In the genomic region with DNA sequence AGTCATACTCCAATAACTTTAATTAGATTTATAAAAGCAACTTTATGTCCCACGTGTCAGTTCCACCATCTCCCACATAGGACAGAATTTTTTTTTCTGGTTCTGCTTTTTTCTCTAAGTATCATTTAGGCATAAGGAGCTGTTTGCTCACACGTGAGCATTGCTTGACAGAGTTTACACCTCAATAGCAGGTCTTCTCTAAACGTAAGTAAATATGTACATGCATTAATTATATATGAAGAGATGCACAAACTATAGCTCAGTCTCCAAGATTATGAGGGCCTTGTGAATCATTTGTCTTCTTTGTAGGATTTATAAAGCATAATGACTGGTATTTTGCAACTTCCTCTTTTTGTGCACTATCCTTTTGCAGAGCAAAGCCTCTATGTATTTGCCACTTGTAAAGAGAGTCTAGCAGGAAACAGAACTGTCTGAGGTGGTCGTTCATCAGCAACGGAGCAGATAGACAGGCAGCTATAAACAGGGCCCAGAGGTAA, we compare ENCODE assay signal across 8 mouse cellular contexts. TPM values are rescaled to one million over a fixed set of nuclear protein-coding genes. Genes with fewer than 3 reads are reported as not detected.
DNase-seq lines count a peak whose midpoint lies in the region; ATAC-seq and TF ChIP-seq lines count a peak whose summit lies in the region.

Gene Mbnl1 (plus strand): TSS at position 150 of the 497 bp plus-strand sequence.

- peaks cover 8 to 15% of the 10 kb centered on the region in 2 experiments for H3K4me1 ChIP-seq in MEL (ENCODE audit: control insufficient read depth in 1 of 2, insufficient read depth in 2 of 2, low read length in 2 of 2)
- no peaks in the 10 kb centered on the region for H3K4me1 ChIP-seq in limb, embryonic 12.5 days (replicated peaks)
- H3K4me1 ChIP-seq in neural tube, embryonic 12.5 days, result no peaks in the 10 kb centered on the region

- peak; percentile 26; the same call in 1 of the 2 replicates for ATAC-seq in erythroid progenitor cell, adult 5-6 weeks (replicated peaks; ENCODE audit: low FRiP score, poor library complexity, severe bottlenecking)
- ATAC-seq in limb, embryonic 12.5 days (ENCODE audit: insufficient number of reproducible peaks, insufficient read depth, low FRiP score, low TSS enrichment, low read depth), result no peak
- ATAC-seq in neural tube, embryonic 12.5 days (ENCODE audit: low FRiP score, low read depth), result no peak
- ATAC-seq in frontal cortex, adult (ENCODE audit: low TSS enrichment), result no peak

- peak within 1 kb of the TSS; percentile 57 to 63 for H3K4me3 ChIP-seq in MEL (ENCODE audit: control insufficient read depth in 1 of 2, insufficient read depth in 1 of 2, low read depth in 2 of 2, low read length in 2 of 2)
- no peak within 1 kb of the TSS for H3K4me3 ChIP-seq in limb, embryonic 12.5 days (replicated peaks)
- H3K4me3 ChIP-seq in neural tube, embryonic 12.5 days, result no peak within 1 kb of the TSS

- peak within 1 kb of the TSS; percentile 100 for H3K27ac ChIP-seq in MEL (ENCODE audit: control insufficient read depth, low read depth, low read length)
- no peak within 1 kb of the TSS for H3K27ac ChIP-seq in limb, embryonic 12.5 days
- no peak within 1 kb of the TSS for H3K27ac ChIP-seq in neural tube, embryonic 12.5 days

- peak; percentile 59 for DNase-seq in CD4-positive helper T cell, adult 2 months (ENCODE audit: low read depth, low spot score)
- peak; percentile 93 for DNase-seq in MEL (ENCODE audit: low read depth, low spot score)
- no peak for DNase-seq in heart, postnatal 25 days (ENCODE audit: low spot score)
- DNase-seq in spleen, postnatal 4 days (ENCODE audit: low spot score in 2 of 2), result no peak

- H3K79me2 ChIP-seq in MEL (ENCODE audit: control insufficient read depth, insufficient read depth, low read length, poor library complexity), result peaks cover 26% of the 10 kb centered on the region

- peak in 1 of 2 experiments; percentile 82; a peak in 2 of 4 replicates for TF ChIP-seq POLR2A in MEL (IDR thresholded peaks at IDR 0.05; ENCODE audit: control insufficient read depth in 1 of 2, insufficient read depth in 1 of 2, low read depth in 1 of 2, low read length in 2 of 2, poor library complexity in 1 of 2)

- H3K27me3 ChIP-seq in MEL (ENCODE audit: control insufficient read depth in 1 of 2, insufficient read depth in 2 of 2, low read length in 2 of 2), result no peaks in the 10 kb centered on the region
- H3K27me3 ChIP-seq in limb, embryonic 12.5 days, result no peaks in the 10 kb centered on the region
- no peaks in the 10 kb centered on the region for H3K27me3 ChIP-seq in neural tube, embryonic 12.5 days (replicated peaks)

- peaks cover 0 to 30% of the 10 kb centered on the region in 2 experiments; a peak in 3 of 4 replicates for H3K36me3 ChIP-seq in MEL (ENCODE audit: control insufficient read depth in 1 of 2, insufficient read depth in 2 of 2, low read length in 2 of 2)
- no peaks in the 10 kb centered on the region for H3K36me3 ChIP-seq in limb, embryonic 12.5 days
- no peaks in the 10 kb centered on the region for H3K36me3 ChIP-seq in neural tube, embryonic 12.5 days

- peak; percentile 47 to 59; a peak in 3 of 4 replicates for TF ChIP-seq EP300 in MEL (IDR thresholded peaks at IDR 0.05; ENCODE audit: low read depth in 1 of 2, low read length in 2 of 2)

- TF ChIP-seq CTCF in MEL (IDR thresholded peaks at IDR 0.05 in 2 of 3, conservative IDR thresholded peaks at IDR 0.05 in 1 of 3; ENCODE audit: control insufficient read depth in 1 of 3, insufficient read depth in 1 of 3, low read depth in 2 of 3, low read length in 3 of 3, poor library complexity in 1 of 3, severe bottlenecking in 1 of 3), result no peak

- no peaks in the 10 kb centered on the region for H3K9me3 ChIP-seq in MEL (replicated peaks; ENCODE audit: insufficient read depth, low read length)
- no peaks in the 10 kb centered on the region for H3K9me3 ChIP-seq in limb, embryonic 12.5 days
- no peaks in the 10 kb centered on the region for H3K9me3 ChIP-seq in neural tube, embryonic 12.5 days

- intact Hi-C loops in heart, postnatal 25 days (cut with DNase I), result no loop called here

- H3K9ac ChIP-seq in MEL (ENCODE audit: control insufficient read depth, low read depth, low read length, poor library complexity, severe bottlenecking), result peak within 1 kb of the TSS; percentile 78
- H3K9ac ChIP-seq in limb, embryonic 12.5 days (replicated peaks), result no peak within 1 kb of the TSS
- H3K9ac ChIP-seq in neural tube, embryonic 12.5 days, result no peak within 1 kb of the TSS

- no peak; the same call in 1 of the 2 replicates for TF ChIP-seq RAD21 in MEL (IDR thresholded peaks at IDR 0.05; ENCODE audit: low read depth, low read length)

- 71% methylated on average over 5 of the region's 5 CpGs for WGBS in limb, embryonic 12.5 days
- WGBS in neural tube, embryonic 12.5 days, result 77% methylated on average over 5 of the region's 5 CpGs

- H3K4me2 ChIP-seq in limb, embryonic 12.5 days, result no peak within 1 kb of the TSS
- H3K4me2 ChIP-seq in neural tube, embryonic 12.5 days (replicated peaks), result no peak within 1 kb of the TSS

TF ChIP-seq in MEL, 35 proteins besides CTCF, POLR2A, EP300 and RAD21 (continues in another document):
- TF ChIP-seq ZKSCAN1 (IDR thresholded peaks at IDR 0.05; ENCODE audit: low read depth, low read length) (peak; percentile 44; the same call in 1 of the 2 replicates), POLR2AphosphoS5 (IDR thresholded peaks at IDR 0.05; ENCODE audit: borderline replicate concordance, low read depth, low read length) (peak; percentile 91; the same call in 1 of the 2 replicates), NELFE (IDR thresholded peaks at IDR 0.05; ENCODE audit: low read depth, low read length) (peak; percentile 82), NRF1 (IDR thresholded peaks at IDR 0.05; ENCODE audit: insufficient read depth, low read depth, low read length, poor library complexity, severe bottlenecking) (no peak), MEF2A (IDR thresholded peaks at IDR 0.05; ENCODE audit: extremely low read depth, insufficient replicate concordance, low read depth, low read length, poor library complexity, severe bottlenecking) (no peak), MAX (IDR thresholded peaks at IDR 0.05; ENCODE audit: low read length) (no peak; the same call in 1 of the 2 replicates), TBP (IDR thresholded peaks at IDR 0.05; ENCODE audit: low read depth, low read length) (peak; percentile 96), TCF12 (IDR thresholded peaks at IDR 0.05; ENCODE audit: low read depth, low read length) (peak; percentile 52), ELF1 (IDR thresholded peaks at IDR 0.05; ENCODE audit: low read depth, low read length) (0 out of 2 replicates have a peak, but pooled peaks have one; percentile 10), CHD1 (IDR thresholded peaks at IDR 0.05; ENCODE audit: low read depth, low read length) (no peak), MAZ (IDR thresholded peaks at IDR 0.05; ENCODE audit: low read depth, low read length) (no peak), UBTF (IDR thresholded peaks at IDR 0.05; ENCODE audit: borderline replicate concordance, insufficient read depth, low read depth, low read length) (no peak), MYB (IDR thresholded peaks at IDR 0.05; ENCODE audit: low read depth, low read length) (peak; percentile 31; the same call in 1 of the 2 replicates), CHD2 (IDR thresholded peaks at IDR 0.05; ENCODE audit: low read length) (peak; percentile 25; the same call in 1 of the 2 replicates), BHLHE40 (IDR thresholded peaks at IDR 0.05; ENCODE audit: borderline replicate concordance, low read depth, low read length) (peak; percentile 79; the same call in 1 of the 2 replicates), GATA1 (IDR thresholded peaks at IDR 0.05; ENCODE audit: low read depth, low read length) (0 out of 2 replicates have a peak, but pooled peaks have one; percentile 27), MAFK (IDR thresholded peaks at IDR 0.05; ENCODE audit: borderline replicate concordance, low read depth, low read length) (0 out of 2 replicates have a peak, but pooled peaks have one; percentile 42), ZNF384 (IDR thresholded peaks at IDR 0.05; ENCODE audit: low read depth, low read length) (peak; percentile 69), MYC (IDR thresholded peaks at IDR 0.05; ENCODE audit: low read depth, low read length) (peak; percentile 82; the same call in 1 of the 2 replicates), KAT2A (conservative IDR thresholded peaks at IDR 0.05; ENCODE audit: low read depth, low read length) (no peak; the same call in 1 of the 2 replicates), POLR2AphosphoS2 (IDR thresholded peaks at IDR 0.05; ENCODE audit: low read length) (peak; percentile 65; the same call in 1 of the 2 replicates), ETS1 (IDR thresholded peaks at IDR 0.05; ENCODE audit: low read depth, low read length) (peak; percentile 73), JUND (IDR thresholded peaks at IDR 0.05; ENCODE audit: low read depth, low read length) (0 out of 2 replicates have a peak, but pooled peaks have one; percentile 64), SIN3A (IDR thresholded peaks at IDR 0.05; ENCODE audit: low read length) (peak; percentile 89), HCFC1 (IDR thresholded peaks at IDR 0.05; ENCODE audit: low read depth, low read length) (peak; percentile 68), USF1 (IDR thresholded peaks at IDR 0.05; ENCODE audit: low read depth, low read length) (peak; percentile 49; the same call in 1 of the 2 replicates), TAL1 (IDR thresholded peaks at IDR 0.05; ENCODE audit: low read length) (no peak), SMC3 (IDR thresholded peaks at IDR 0.05; ENCODE audit: low read depth, low read length) (no peak), RCOR1 (IDR thresholded peaks at IDR 0.05; ENCODE audit: low read depth, low read length) (peak; percentile 74), GABPA (IDR thresholded peaks at IDR 0.05; ENCODE audit: low read depth, low read length) (no peak), ZC3H11A (IDR thresholded peaks at IDR 0.05; ENCODE audit: low read depth, low read length) (0 out of 2 replicates have a peak, but pooled peaks have one; percentile 6), E2F4 (IDR thresholded peaks at IDR 0.05; ENCODE audit: borderline replicate concordance, low read depth, low read length) (no peak)

RNA-seq across cellular contexts. Expression of gene Mbnl1, which starts in this region (rescaled TPM):
- total RNA-seq in MEL (2012; rRNA removed), result 323 and 341 TPM in 2 replicates
- 100 to 1,000 TPM; 250 to 371 TPM for polyA plus RNA-seq in MEL (2012; ENCODE audit: insufficient read depth in 1 of 2, insufficient read length in 2 of 2, low read depth in 1 of 2, low replicate concordance in 2 of 2, missing spikeins in 1 of 2)
- 290 and 329 TPM in 2 replicates for total RNA-seq in erythroid progenitor cell, adult 5-6 weeks (2015; ENCODE audit: low replicate concordance)
- 321 and 380 TPM in 2 replicates for total RNA-seq in erythroid progenitor cell, adult 5-6 weeks (2017; ENCODE audit: low replicate concordance)
- total RNA-seq in heart, postnatal 25 days (2021), result 100 to 1,000 TPM; 191 to 197 TPM
- polyA plus RNA-seq in limb, embryonic 12.5 days (2016; fragmentation: Nextera tagmentation; extraction: Ambion mirVana), result 61.2 and 63.5 TPM in 2 replicates
- polyA plus RNA-seq in neural tube, embryonic 12.5 days (2016; fragmentation: Nextera tagmentation; extraction: Ambion mirVana), result 45.2 and 45.6 TPM in 2 replicates

Comparison
In these comparisons a context has a peak if more than half of its experiments do, and no peak if none do; other contexts are left out.
1. DNase-seq: peak in CD4-positive helper T cell, adult 2 months (single experiment) and MEL (single experiment); none in heart, postnatal 25 days (single experiment) and spleen, postnatal 4 days (0 of 2).
2. H3K4me3 ChIP-seq: peak in MEL (2 of 2); none in limb, embryonic 12.5 days (single experiment) and neural tube, embryonic 12.5 days (single experiment).